Mouse (Mus musculus) MEL (cell line): ENCODE data around the gene Batf2.
"Not testable (repeated sequence)": the region's sequence is repeated elsewhere in the genome, so short reads cannot be mapped to it uniquely, and the experiment has no call there.

Source experiments
- CTCF ChIP-seq, 3 experiments: IDR thresholded peaks in 2 of 3; conservative IDR thresholded peaks in 1 of 3; 2 replicates each; pipeline ENCODE4 v1.5.1; 2011 to 2012; ENCODE audit warnings: low read length in 3 of 3, low read depth in 2 of 3, mild to moderate bottlenecking in 2 of 3, improper control_type of control experiment in 1 of 3, inconsistent platforms in 1 of 3, mixed read lengths in 1 of 3, moderate library complexity in 1 of 3; ENCODE audit not compliant: control insufficient read depth in 1 of 3, insufficient read depth in 1 of 3, poor library complexity in 1 of 3, severe bottlenecking in 1 of 3
- EP300 ChIP-seq, 2 experiments: IDR thresholded peaks; 2 replicates each; pipeline ENCODE4 v1.6.1; 2011; ENCODE audit warnings: improper control_type of control experiment in 2 of 2, low read length in 2 of 2, low read depth in 1 of 2, mild to moderate bottlenecking in 1 of 2
- MAX ChIP-seq: IDR thresholded peaks from 2 replicates; pipeline ENCODE4 v1.6.1; 2011; ENCODE audit warnings: low read length, improper control_type of control experiment
- POLR2A ChIP-seq, 2 experiments: IDR thresholded peaks; 2 replicates each; pipeline ENCODE4 v1.6.1; 2011 to 2012; ENCODE audit warnings: low read length in 2 of 2, mild to moderate bottlenecking in 2 of 2, control low read depth in 1 of 2, improper control_type of control experiment in 1 of 2, low read depth in 1 of 2, moderate library complexity in 1 of 2; ENCODE audit not compliant: control insufficient read depth in 1 of 2, insufficient read depth in 1 of 2, poor library complexity in 1 of 2
- UBTF ChIP-seq: IDR thresholded peaks from 2 replicates; pipeline ENCODE4 v1.6.1; 2012; ENCODE audit warnings: low read depth, mild to moderate bottlenecking, inconsistent platforms, low read length, improper control_type of control experiment, moderate library complexity, borderline replicate concordance; ENCODE audit not compliant: insufficient read depth
- ZNF384 ChIP-seq: IDR thresholded peaks from 2 replicates; pipeline ENCODE4 v1.6.1; 2012; ENCODE audit warnings: low read depth, mild to moderate bottlenecking, inconsistent platforms, low read length, improper control_type of control experiment

DNA sequence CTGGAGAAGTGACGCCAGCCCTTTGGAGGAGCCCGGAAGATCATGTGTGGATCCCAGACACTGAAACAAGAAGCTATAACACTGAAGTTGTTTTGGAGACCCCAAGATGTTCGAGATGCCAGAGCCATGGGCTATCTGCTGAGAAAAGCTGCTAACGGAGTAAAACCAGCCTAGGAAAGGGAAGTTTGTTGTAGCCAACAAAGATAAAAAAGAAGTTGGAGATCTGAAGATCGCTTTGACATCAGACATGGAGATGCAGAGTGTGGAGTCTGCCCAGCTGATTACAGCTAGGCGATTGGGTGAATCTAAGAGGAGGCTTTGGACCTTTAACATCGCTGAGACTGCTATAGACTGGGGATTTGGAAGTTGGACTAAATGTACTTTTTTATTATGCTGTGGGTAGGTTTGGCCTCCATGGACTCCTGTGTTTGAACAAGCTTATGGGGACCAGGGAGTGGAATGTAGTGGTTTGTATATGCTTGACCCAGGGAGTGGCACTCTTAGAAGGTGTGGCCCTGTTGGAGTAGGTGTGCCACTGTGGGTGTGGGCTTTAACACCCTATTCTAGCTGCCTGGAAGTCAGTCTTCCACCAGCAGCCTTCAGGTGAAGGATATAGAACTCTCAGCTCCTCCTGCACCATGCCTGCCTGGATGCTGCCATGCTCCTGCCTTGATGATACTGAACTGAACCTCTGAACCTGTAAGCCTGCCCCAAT, 10.2 kb upstream of the Batf2 start:
- TF ChIP-seq UBTF; CTCF (IDR thresholded peaks at IDR 0.05 in 2 of 3, conservative IDR thresholded peaks at IDR 0.05 in 1 of 3; ENCODE audit: control insufficient read depth in 1 of 3, insufficient read depth in 1 of 3, low read depth in 2 of 3, low read length in 3 of 3, poor library complexity in 1 of 3, severe bottlenecking in 1 of 3); POLR2A (IDR thresholded peaks at IDR 0.05; ENCODE audit: control insufficient read depth in 1 of 2, insufficient read depth in 1 of 2, low read depth in 1 of 2, low read length in 2 of 2, poor library complexity in 1 of 2); MAX; ZNF384: not testable (repeated sequence)
- peak; percentile 57 to 81 for TF ChIP-seq EP300 (IDR thresholded peaks at IDR 0.05; ENCODE audit: low read depth in 1 of 2, low read length in 2 of 2)
